ENCODE assay signal across 15 mouse cellular contexts in the genomic region with DNA sequence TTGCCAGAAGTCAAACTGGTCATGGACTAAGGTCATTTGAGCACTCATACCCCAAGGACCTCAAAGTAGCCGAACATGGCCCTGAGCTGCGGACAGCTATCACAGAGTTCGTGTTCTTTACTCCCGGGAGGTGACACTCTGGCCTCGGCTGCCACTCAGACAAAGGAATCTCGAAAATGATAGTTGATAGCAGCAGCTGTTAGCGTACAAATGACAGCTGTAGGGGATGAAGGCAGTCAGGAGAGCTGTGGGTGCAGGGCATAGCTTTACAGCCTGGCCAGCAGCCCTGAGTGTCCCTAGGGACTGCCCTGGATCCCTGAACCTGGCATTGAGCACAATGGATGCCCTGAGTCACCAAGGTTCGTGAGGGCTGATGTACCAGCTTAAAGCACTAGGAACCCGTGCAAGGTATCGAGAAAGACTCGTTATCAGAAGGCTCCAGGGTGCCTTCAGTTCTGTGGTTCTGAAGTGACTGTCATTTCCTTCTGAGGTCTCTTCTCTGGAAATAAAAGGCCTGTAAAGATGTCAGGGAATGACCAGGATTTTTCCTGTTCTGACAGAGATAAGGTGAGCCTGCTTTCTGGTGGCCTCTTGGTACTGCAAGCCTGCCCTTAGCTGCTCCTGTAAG. TPM values are rescaled to one million over a fixed set of nuclear protein-coding genes. Genes with fewer than 3 reads are reported as not detected.
A peak's percentile ranks its signal among the peaks of the same experiment; 100 is the strongest.
DNase-seq lines count a peak whose midpoint lies in the region; ATAC-seq and TF ChIP-seq lines count a peak whose summit lies in the region.
"Had no signal": no experiment of that assay in that cellular context is flagged by ENCODE, and none has a peak within 500 bp of the region (broad histone marks: within the 10 kb centered on the region; RNA-seq: fewer than 3 reads in every experiment).

No protein-coding gene starts in this region.

- 31% methylated on average over 11 of the region's 11 CpGs for WGBS in lung, embryonic 14.5 days
- 30% methylated on average over 11 of the region's 11 CpGs for WGBS in heart, embryonic 10.5 days

- H3K4me3 ChIP-seq in lung, embryonic 14.5 days (ENCODE audit: low read depth, low read length) = no peak overlapping the region
- no peak overlapping the region for H3K4me3 ChIP-seq in heart, embryonic 10.5 days
- H3K4me3 ChIP-seq: forebrain, embryonic 13.5 days; hindbrain, embryonic 15.5 days; liver, embryonic 15.5 days; megakaryocyte, embryonic 14.5 days had no signal

- H3K36me3 ChIP-seq in lung, embryonic 14.5 days (ENCODE audit: insufficient read depth) = no peaks in the 10 kb centered on the region
- H3K36me3 ChIP-seq in heart, embryonic 10.5 days = no peaks in the 10 kb centered on the region
- H3K36me3 ChIP-seq: hindbrain, embryonic 15.5 days; liver, embryonic 15.5 days had no signal

- H3K9ac ChIP-seq in lung, embryonic 14.5 days = no peak overlapping the region
- H3K9ac ChIP-seq: forebrain, embryonic 13.5 days; hindbrain, embryonic 15.5 days; liver, embryonic 15.5 days had no signal

- ATAC-seq in lung, embryonic 14.5 days (ENCODE audit: insufficient read depth) = no peak
- ATAC-seq: forebrain, embryonic 13.5 days had no signal

- peaks cover 11% of the 10 kb centered on the region for H3K4me1 ChIP-seq in lung, embryonic 14.5 days (ENCODE audit: insufficient read depth)
- peaks cover 48% of the 10 kb centered on the region for H3K4me1 ChIP-seq in heart, embryonic 10.5 days
- H3K4me1 ChIP-seq: liver, embryonic 15.5 days had no signal

- H3K4me2 ChIP-seq in lung, embryonic 14.5 days = no peak overlapping the region
- H3K4me2 ChIP-seq: forebrain, embryonic 13.5 days; hindbrain, embryonic 15.5 days; liver, embryonic 15.5 days had no signal

- H3K27me3 ChIP-seq in lung, embryonic 14.5 days (ENCODE audit: insufficient read depth, low read length) = peaks cover 1% of the 10 kb centered on the region; the same call in 1 of the 2 replicates
- peaks cover 17% of the 10 kb centered on the region; the same call in 1 of the 2 replicates for H3K27me3 ChIP-seq in heart, embryonic 10.5 days (ENCODE audit: insufficient read depth, poor library complexity, severe bottlenecking)
- H3K27me3 ChIP-seq: forebrain, embryonic 13.5 days had no signal

- TF ChIP-seq CTCF in lung, embryonic 14.5 days (IDR thresholded peaks at IDR 0.05; ENCODE audit: low read depth) = no peak

- no peaks in the 10 kb centered on the region for H3K9me3 ChIP-seq in lung, embryonic 14.5 days (ENCODE audit: low read depth, low read length)
- no peaks in the 10 kb centered on the region for H3K9me3 ChIP-seq in heart, embryonic 10.5 days
- H3K9me3 ChIP-seq: forebrain, embryonic 13.5 days; hindbrain, embryonic 15.5 days; liver, embryonic 15.5 days; megakaryocyte, embryonic 14.5 days had no signal

- H3K27ac ChIP-seq in lung, embryonic 14.5 days (ENCODE audit: low read depth) = no peak overlapping the region
- peak overlapping the region; percentile 80 for H3K27ac ChIP-seq in heart, embryonic 10.5 days
- H3K27ac ChIP-seq: forebrain, embryonic 13.5 days; hindbrain, embryonic 15.5 days; liver, embryonic 15.5 days had no signal

- peak; percentile 43 for DNase-seq in adrenal gland, adult 2 months
- DNase-seq in adrenal gland, postnatal 4 days (ENCODE audit: low spot score in 2 of 2) = no peak
- peak; percentile 26 for DNase-seq in lung, embryonic 14.5 days
- no peak for DNase-seq in lung, postnatal 25 days (ENCODE audit: low spot score)
- DNase-seq in heart, embryonic 10.5 days (ENCODE audit: low spot score) = no peak
- DNase-seq in heart, postnatal 4 days = peak; percentile 61
- DNase-seq in cerebellum, adult 9-10 months = no peak
- DNase-seq in gastrocnemius, postnatal 4 days (ENCODE audit: low spot score in 2 of 2) = no peak
- DNase-seq: cerebellum, adult 11-12 months; kidney, adult 11 months; kidney, postnatal 25 days had no signal

RNA-seq across cellular contexts. Expression of a gene that starts 55.5 kb away (rescaled TPM):
- total RNA-seq in adrenal gland, adult 2 months (2021) = under 1 TPM; 0.06 to 0.10 TPM
- polyA plus RNA-seq in adrenal gland, adult 2 months (2012; rRNA removed) = 0.19 and 0.63 TPM in 2 replicates
- under 1 TPM; 0.25 to 0.36 TPM for total RNA-seq in adrenal gland, postnatal 4 days (2021)
- polyA plus RNA-seq in lung, embryonic 14.5 days (2014; fragmentation: Nextera tagmentation; extraction: Ambion mirVana) = 0.76 and 0.95 TPM in 2 replicates
- 8.2 and 18.0 TPM in 2 replicates for polyA plus RNA-seq in heart, embryonic 10.5 days (2016; fragmentation: Nextera tagmentation; extraction: Ambion mirVana)
- total RNA-seq in heart, postnatal 4 days (2021) = 100 to 1,000 TPM; 120 to 122 TPM
- 1 to 10 TPM; 3.9 to 5.2 TPM for total RNA-seq in gastrocnemius, postnatal 4 days (2021)

Comparison
In these comparisons a context has a peak if more than half of its experiments do, and no peak if none do; other contexts are left out.
1. DNase-seq: peak in adrenal gland, adult 2 months (single experiment), lung, embryonic 14.5 days (single experiment) and heart, postnatal 4 days (single experiment); none in adrenal gland, postnatal 4 days (0 of 2), lung, postnatal 25 days (single experiment), heart, embryonic 10.5 days (single experiment), cerebellum, adult 9-10 months (single experiment) and gastrocnemius, postnatal 4 days (0 of 2).
2. RNA of a gene that starts 55.5 kb away (total RNA-seq): 120 to 122 TPM in heart, postnatal 4 days; 3.9 to 5.2 TPM in gastrocnemius, postnatal 4 days, 0.25 to 0.36 TPM in adrenal gland, postnatal 4 days and 0.06 to 0.10 TPM in adrenal gland, adult 2 months; every median in the first group is over 10 times any median in the second.